Mouse (Mus musculus) limb, embryonic 10.5 days (tissue): ENCODE results near the gene Cldnd1. TPM values are rescaled to one million over a fixed set of nuclear protein-coding genes. Genes with fewer than 3 reads are reported as not detected.
A peak's percentile ranks its signal among the peaks of the same experiment; 100 is the strongest.

Experiments
- DNase-seq: peaks from one replicate; pipeline ENCODE4 v3.0.0-alpha.2; 2017; ENCODE audit warnings: low spot score
- H3K27ac ChIP-seq: fragments of 300-500 bp; sonication (generic); 2 replicates; pipeline ENCODE4 v1.5.1; 2016; ENCODE audit warnings: mild to moderate bottlenecking
- H3K27me3 ChIP-seq: fragments of 300-500 bp; sonication (generic); 2 replicates; pipeline ENCODE4 v1.6.1; 2016; ENCODE audit warnings: low read depth, mild to moderate bottlenecking; ENCODE audit not compliant: poor library complexity, severe bottlenecking
- H3K36me3 ChIP-seq: fragments of 300-500 bp; sonication (generic); 2 replicates; pipeline ENCODE4 v1.6.1; 2016; ENCODE audit warnings: mild to moderate bottlenecking, moderate library complexity
- H3K4me1 ChIP-seq: fragments of 300-500 bp; sonication (generic); 2 replicates; pipeline ENCODE4 v1.6.1; 2016
- H3K4me3 ChIP-seq: fragments of 300-500 bp; sonication (generic); 2 replicates; pipeline ENCODE4 v1.5.1; 2016; ENCODE audit warnings: mild to moderate bottlenecking, moderate library complexity
- H3K9me3 ChIP-seq: fragments of 300-500 bp; sonication (generic); replicated peaks from 2 replicates; pipeline ENCODE4 v1.6.1; 2016; ENCODE audit warnings: mild to moderate bottlenecking
- WGBS: fragments of 180-500 bp; shearing (Covaris S2); methylation state at CpG from one replicate; pipeline ENCODE4 v1.1.7; 2016; 5-methylcytosine and 5-hydroxymethylcytosine counted together
- polyA plus RNA-seq: library from polyadenylated mRNA; unstranded; fragments of >200 nt; fragmentation: Nextera tagmentation; extraction: Ambion mirVana; gene quantifications from 2 replicates; pipeline ENCODE4 v1.2.1, GENCODE M21; 2016

Cldnd1 gene
- polyA plus RNA-seq: 92.9 and 108 TPM in 2 replicates

- H3K4me1 ChIP-seq: peaks cover 6% of the 10 kb centered on the region
- no peaks in the 10 kb centered on the region for H3K27me3 ChIP-seq
- H3K27ac ChIP-seq: peak within 1 kb of the TSS; percentile 89
- DNase-seq: peak; percentile 93
- 3% methylated on average over 35 of the region's 35 CpGs for WGBS
- peaks cover 31% of the 10 kb centered on the region for H3K36me3 ChIP-seq
- no peaks in the 10 kb centered on the region for H3K9me3 ChIP-seq
- peak within 1 kb of the TSS; percentile 81 for H3K4me3 ChIP-seq
These were observed at the start of gene Cldnd1 for GRCm38 (mm10) chr16:58727477-58728131. Cldnd1 (plus strand) TSS chr16:58727910.

- 74% methylated on average over 7 of the region's 7 CpGs for WGBS
These were observed 49.0 kb upstream of the Cldnd1 start for GRCm38 (mm10) chr16:58678660-58679059.

GRCm38 (mm10) chr16:58682046-58682445, 45.7 kb upstream of the Cldnd1 start:
- 93% methylated on average over 6 of the region's 6 CpGs for WGBS
- Histone ChIP-seq H3K27ac (no peak overlapping the region), H3K27me3 (no peaks in the 10 kb centered on the region), H3K4me1 (no peaks in the 10 kb centered on the region), H3K4me3 (no peak overlapping the region), H3K36me3 (peaks cover 26% of the 10 kb centered on the region), H3K9me3 (no peaks in the 10 kb centered on the region)
- DNase-seq: no peak

More at GRCm38 (mm10) chr16:58678660-58679059, 49.0 kb upstream of the Cldnd1 start:
- no peak overlapping the region for H3K27ac ChIP-seq
- H3K36me3 ChIP-seq: peaks cover 54% of the 10 kb centered on the region
- H3K27me3 ChIP-seq: no peaks in the 10 kb centered on the region
- no peak for DNase-seq
- H3K9me3 ChIP-seq: no peaks in the 10 kb centered on the region
- H3K4me1 ChIP-seq: no peaks in the 10 kb centered on the region
- H3K4me3 ChIP-seq: no peak overlapping the region

- H3K27me3 ChIP-seq: no peaks in the 10 kb centered on the region
- H3K4me1 ChIP-seq: no peaks in the 10 kb centered on the region
- DNase-seq: no peak
- no peak overlapping the region for H3K27ac ChIP-seq
- H3K36me3 ChIP-seq: peaks cover 18% of the 10 kb centered on the region
- H3K4me3 ChIP-seq: no peak overlapping the region
- WGBS: 87% methylated on average over 7 of the region's 7 CpGs
- no peaks in the 10 kb centered on the region for H3K9me3 ChIP-seq
These were observed 44.8 kb upstream of the Cldnd1 start for GRCm38 (mm10) chr16:58682870-58683269.

- no peaks in the 10 kb centered on the region for H3K9me3 ChIP-seq
- H3K27me3 ChIP-seq: no peaks in the 10 kb centered on the region
- peaks cover 9% of the 10 kb centered on the region for H3K36me3 ChIP-seq
- no peak overlapping the region for H3K4me3 ChIP-seq
- DNase-seq: no peak
- WGBS: 89% methylated on average over 4 of the region's 4 CpGs
- H3K4me1 ChIP-seq: no peaks in the 10 kb centered on the region
- H3K27ac ChIP-seq: no peak overlapping the region
These were observed 43.8 kb upstream of the Cldnd1 start for GRCm38 (mm10) chr16:58683911-58684310.

GRCm38 (mm10) chr16:58684537-58684936, 43.2 kb upstream of the Cldnd1 start:
- H3K27ac ChIP-seq: no peak overlapping the region
- H3K4me1 ChIP-seq: no peaks in the 10 kb centered on the region
- H3K36me3 ChIP-seq: peaks cover 9% of the 10 kb centered on the region
- no peak for DNase-seq
- H3K4me3 ChIP-seq: no peak overlapping the region
- H3K9me3 ChIP-seq: no peaks in the 10 kb centered on the region
- no peaks in the 10 kb centered on the region for H3K27me3 ChIP-seq

GRCm38 (mm10) chr16:58685548-58686537, 41.9 kb upstream of the Cldnd1 start:
- peaks cover 5% of the 10 kb centered on the region for H3K36me3 ChIP-seq

GRCm38 (mm10) chr16:58688534-58688933, 39.2 kb upstream of the Cldnd1 start:
- H3K36me3 ChIP-seq: no peaks in the 10 kb centered on the region
- H3K4me3 ChIP-seq: no peak overlapping the region
- H3K27me3 ChIP-seq: no peaks in the 10 kb centered on the region
- no peaks in the 10 kb centered on the region for H3K4me1 ChIP-seq
- H3K9me3 ChIP-seq: no peaks in the 10 kb centered on the region
- no peak overlapping the region for H3K27ac ChIP-seq
- 91% methylated on average over 1 of the region's 1 CpGs for WGBS
- no peak for DNase-seq

More at GRCm38 (mm10) chr16:58685548-58686537, 41.9 kb upstream of the Cldnd1 start:
- no peak for DNase-seq
- H3K9me3 ChIP-seq: no peaks in the 10 kb centered on the region
- no peaks in the 10 kb centered on the region for H3K27me3 ChIP-seq
- H3K4me3 ChIP-seq: no peak overlapping the region
- no peaks in the 10 kb centered on the region for H3K4me1 ChIP-seq
- H3K27ac ChIP-seq: no peak overlapping the region
- WGBS: 86% methylated on average over 20 of the region's 20 CpGs

GRCm38 (mm10) chr16:58689555-58690169, 38.0 kb upstream of the Cldnd1 start:
- Histone ChIP-seq H3K27ac (no peak overlapping the region), H3K27me3 (no peaks in the 10 kb centered on the region), H3K9me3 (no peaks in the 10 kb centered on the region), H3K36me3 (no peaks in the 10 kb centered on the region), H3K4me1 (no peaks in the 10 kb centered on the region), H3K4me3 (no peak overlapping the region)
- 88% methylated on average over 5 of the region's 5 CpGs for WGBS
- no peak for DNase-seq

- whole genome bisulfite sequencing: 93% methylated on average over 5 of the region's 5 CpGs
- H3K4me3 ChIP-seq: no peak overlapping the region
- no peaks in the 10 kb centered on the region for H3K4me1 ChIP-seq
- no peaks in the 10 kb centered on the region for H3K36me3 ChIP-seq
- no peak for DNase-seq
- H3K9me3 ChIP-seq: no peaks in the 10 kb centered on the region
- no peak overlapping the region for H3K27ac ChIP-seq
- no peaks in the 10 kb centered on the region for H3K27me3 ChIP-seq
These were observed 37.4 kb upstream of the Cldnd1 start for GRCm38 (mm10) chr16:58690322-58690732.

- no peaks in the 10 kb centered on the region for H3K27me3 ChIP-seq
- no peaks in the 10 kb centered on the region for H3K4me1 ChIP-seq
- no peak for DNase-seq
- H3K9me3 ChIP-seq: no peaks in the 10 kb centered on the region
- no peaks in the 10 kb centered on the region for H3K36me3 ChIP-seq
- no peak overlapping the region for H3K27ac ChIP-seq
- 92% methylated on average over 5 of the region's 5 CpGs for WGBS
- no peak overlapping the region for H3K4me3 ChIP-seq
These were observed 33.6 kb upstream of the Cldnd1 start for GRCm38 (mm10) chr16:58694091-58694490.

- 88% methylated on average over 3 of the region's 3 CpGs for WGBS
- H3K27me3 ChIP-seq: no peaks in the 10 kb centered on the region
- no peak overlapping the region for H3K27ac ChIP-seq
- H3K36me3 ChIP-seq: no peaks in the 10 kb centered on the region
- no peak for DNase-seq
- H3K9me3 ChIP-seq: no peaks in the 10 kb centered on the region
- no peak overlapping the region for H3K4me3 ChIP-seq
- H3K4me1 ChIP-seq: peaks cover 6% of the 10 kb centered on the region
These were observed 30.9 kb upstream of the Cldnd1 start for GRCm38 (mm10) chr16:58696796-58697195.

GRCm38 (mm10) chr16:58697261-58697660, 30.4 kb upstream of the Cldnd1 start:
- no peak for DNase-seq
- Histone ChIP-seq H3K9me3 (no peaks in the 10 kb centered on the region), H3K27ac (no peak overlapping the region), H3K4me1 (peaks cover 8% of the 10 kb centered on the region), H3K36me3 (no peaks in the 10 kb centered on the region), H3K4me3 (no peak overlapping the region), H3K27me3 (no peaks in the 10 kb centered on the region)
- 94% methylated on average over 1 of the region's 1 CpGs for WGBS
